Mouse (Mus musculus) limb, embryonic 15.5 days (tissue): Measurements from ENCODE around the gene Vps36. TPM values are rescaled to one million over a fixed set of nuclear protein-coding genes. Genes with fewer than 3 reads are reported as not detected.

Experiments used
- ATAC-seq: fragments of 200-750 bp; cut with Nextera tagmentation; 2 replicates; pipeline ENCODE4 v1.8.0; 2017; ENCODE audit warnings: low read depth, moderate TSS enrichment; ENCODE audit not compliant: insufficient number of reproducible peaks, low FRiP score, low TSS enrichment
- H3K27ac ChIP-seq: fragments of 300-500 bp; sonication (generic); 2 replicates; pipeline ENCODE4 v1.5.1; 2015; ENCODE audit warnings: moderate library complexity, mild to moderate bottlenecking, inconsistent platforms
- H3K27me3 ChIP-seq: fragments of 300-500 bp; sonication (generic); 2 replicates; pipeline ENCODE4 v1.6.1; 2015; ENCODE audit warnings: inconsistent platforms
- H3K36me3 ChIP-seq: fragments of 300-500 bp; sonication (generic); 2 replicates; pipeline ENCODE4 v1.6.1; 2015; ENCODE audit warnings: inconsistent platforms
- H3K4me1 ChIP-seq: fragments of 300-500 bp; sonication (generic); 2 replicates; pipeline ENCODE4 v1.6.1; 2015; ENCODE audit warnings: inconsistent platforms
- H3K4me2 ChIP-seq: fragments of 300-500 bp; sonication (generic); 2 replicates; pipeline ENCODE4 v1.6.1; 2015; ENCODE audit warnings: mild to moderate bottlenecking, inconsistent platforms
- H3K4me3 ChIP-seq: fragments of 300-500 bp; sonication (generic); 2 replicates; pipeline ENCODE4 v1.5.1; 2015; ENCODE audit warnings: mild to moderate bottlenecking, inconsistent platforms
- H3K9ac ChIP-seq: fragments of 300-500 bp; sonication (generic); 2 replicates; pipeline ENCODE4 v1.6.1; 2015; ENCODE audit warnings: inconsistent platforms
- H3K9me3 ChIP-seq: fragments of 300-500 bp; sonication (generic); 2 replicates; pipeline ENCODE4 v1.6.1; 2016; ENCODE audit warnings: inconsistent platforms
- WGBS: fragments of 180-500 bp; shearing (Covaris S2); methylation state at CpG from one replicate; pipeline ENCODE4 v1.1.7; 2015; 5-methylcytosine and 5-hydroxymethylcytosine counted together
- polyA plus RNA-seq: library from polyadenylated mRNA; unstranded; fragments of >200 nt; fragmentation: Nextera tagmentation; extraction: Ambion mirVana; gene quantifications from 2 replicates; pipeline ENCODE4 v1.2.1, GENCODE M21; 2015

Gene Vps36
- polyA plus RNA-seq, 1 experiment from 2014 or later, result 39.3 TPM

DNA sequence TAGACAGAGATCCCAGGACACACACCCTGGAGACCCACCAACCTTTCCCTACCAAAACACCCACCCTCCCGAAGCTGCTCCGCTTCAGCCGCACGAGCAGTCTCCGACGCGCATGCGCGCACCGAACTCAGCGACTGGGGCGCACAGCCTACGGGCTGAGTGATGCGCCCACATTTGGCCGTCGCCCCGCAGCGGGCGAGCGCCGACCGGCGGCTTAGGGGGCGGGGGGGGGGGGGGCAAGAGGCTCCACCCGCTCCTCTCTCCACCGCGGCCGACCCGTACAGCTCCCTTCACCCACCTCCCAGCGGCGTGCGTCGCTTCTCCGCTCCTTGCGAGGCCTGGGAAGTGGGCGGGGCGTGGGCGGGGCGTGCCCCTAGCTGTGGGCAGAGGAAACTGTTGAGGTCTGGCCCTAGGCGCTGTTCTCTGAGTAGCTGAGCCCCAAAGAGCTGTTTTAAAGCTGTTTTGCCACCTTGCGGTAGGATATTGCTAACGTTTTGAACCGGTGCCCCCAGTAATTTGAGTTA is 26.5 kb upstream of the Vps36 start, which contains the start of gene Nek3:
TSS of gene Nek3 (minus strand) at position 356 of the 524 bp plus-strand sequence.
- Histone ChIP-seq H3K27ac (peak within 1 kb of the TSS; percentile 74), H3K4me3 (peak within 1 kb of the TSS; percentile 57), H3K4me2 (peak within 1 kb of the TSS; percentile 47), H3K9me3 (no peaks in the 10 kb centered on the region), H3K4me1 (peaks cover 9% of the 10 kb centered on the region; the same call in 1 of the 2 replicates), H3K36me3 (peaks cover 18% of the 10 kb centered on the region), H3K27me3 (no peaks in the 10 kb centered on the region), H3K9ac (peak within 1 kb of the TSS; percentile 42; the same call in 1 of the 2 replicates)
- ATAC-seq, result peak; percentile 95
- WGBS, result 0% methylated on average over 36 of the region's 43 CpGs

DNA sequence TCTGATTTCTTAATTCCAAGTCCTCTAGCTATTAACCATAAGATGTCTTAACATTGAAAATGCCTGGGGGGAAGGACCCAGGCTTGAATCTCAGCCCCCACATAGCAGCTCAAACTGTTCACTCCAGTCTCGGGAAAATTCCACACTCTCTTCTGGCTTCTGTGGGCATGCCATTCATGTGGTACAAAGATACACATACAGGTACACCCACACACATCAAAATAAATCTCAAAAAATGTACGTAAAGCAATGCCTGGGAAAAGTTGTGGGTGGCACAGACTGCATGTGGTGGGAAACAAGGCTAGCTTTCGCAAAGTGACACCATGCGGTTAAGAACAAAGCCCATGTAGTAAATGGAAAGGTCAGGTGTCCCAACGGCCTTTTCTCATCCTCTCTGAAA is 23.4 kb upstream of the Vps36 start:
- Histone ChIP-seq H3K36me3 (peaks cover 22% of the 10 kb centered on the region), H3K4me2 (no peak overlapping the region), H3K27ac (no peak overlapping the region), H3K9me3 (no peaks in the 10 kb centered on the region), H3K4me1 (peaks cover 9% of the 10 kb centered on the region; the same call in 1 of the 2 replicates), H3K4me3 (no peak overlapping the region), H3K27me3 (no peaks in the 10 kb centered on the region), H3K9ac (no peak overlapping the region)
- WGBS, result 92% methylated on average over 5 of the region's 5 CpGs
- no peak for ATAC-seq

DNA sequence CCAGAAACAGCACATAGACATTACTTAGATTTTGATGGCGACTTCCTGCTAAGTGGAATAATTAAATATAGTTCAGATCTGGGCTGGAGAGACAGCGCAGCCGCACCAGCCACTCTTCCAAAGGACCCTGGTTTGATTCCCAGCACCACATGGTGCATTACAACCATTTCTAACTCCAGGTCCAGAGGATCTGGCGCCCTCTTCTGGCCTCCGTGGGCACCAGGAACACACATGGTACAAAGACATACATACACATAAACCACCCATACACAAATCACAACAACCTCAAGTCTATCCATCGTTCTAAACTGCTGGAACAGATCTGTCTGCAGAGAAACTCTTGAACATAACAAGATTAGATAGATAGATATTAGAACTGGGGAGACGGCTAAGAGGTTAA is 16.6 kb upstream of the Vps36 start:
- no peaks in the 10 kb centered on the region for H3K4me1 ChIP-seq
- no peak overlapping the region for H3K9ac ChIP-seq
- H3K27me3 ChIP-seq, result no peaks in the 10 kb centered on the region
- WGBS, result 98% methylated on average over 7 of the region's 7 CpGs
- H3K4me2 ChIP-seq, result no peak overlapping the region
- no peak overlapping the region for H3K27ac ChIP-seq
- no peak for ATAC-seq
- no peaks in the 10 kb centered on the region for H3K9me3 ChIP-seq
- peaks cover 39% of the 10 kb centered on the region for H3K36me3 ChIP-seq
- no peak overlapping the region for H3K4me3 ChIP-seq

DNA sequence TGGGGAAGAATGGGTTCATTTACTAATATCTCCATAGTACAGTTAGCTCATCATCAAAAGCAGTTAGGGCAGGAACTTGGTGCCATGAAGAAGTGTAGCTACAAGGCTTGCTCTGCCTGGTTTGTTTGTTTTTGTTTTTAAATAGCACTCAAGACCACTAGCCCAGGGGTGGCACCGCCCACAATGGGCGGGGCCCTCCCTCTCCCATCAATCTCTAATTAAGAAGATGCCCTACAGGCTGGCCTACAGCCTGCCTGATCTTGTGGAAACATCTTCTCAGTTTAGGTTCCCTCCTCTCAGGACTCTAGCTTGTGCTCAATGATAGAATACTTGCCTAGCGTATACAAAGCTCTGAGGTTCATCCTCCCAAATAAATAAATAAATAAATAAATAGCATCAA is 7.7 kb upstream of the Vps36 start:
- H3K36me3 ChIP-seq, result no peaks in the 10 kb centered on the region
- peak overlapping the region; percentile 87; the same call in 1 of the 2 replicates for H3K27ac ChIP-seq
- H3K4me1 ChIP-seq, result peaks cover 7% of the 10 kb centered on the region
- WGBS, result 2% methylated on average over 3 of the region's 3 CpGs
- no peak for ATAC-seq
- H3K27me3 ChIP-seq, result no peaks in the 10 kb centered on the region
- peak overlapping the region; percentile 85 for H3K4me3 ChIP-seq
- no peaks in the 10 kb centered on the region for H3K9me3 ChIP-seq
- 0 out of 2 replicates have a peak overlapping the region, but pooled peaks have one; percentile 73 for H3K9ac ChIP-seq
- peak overlapping the region; percentile 77 for H3K4me2 ChIP-seq

DNA sequence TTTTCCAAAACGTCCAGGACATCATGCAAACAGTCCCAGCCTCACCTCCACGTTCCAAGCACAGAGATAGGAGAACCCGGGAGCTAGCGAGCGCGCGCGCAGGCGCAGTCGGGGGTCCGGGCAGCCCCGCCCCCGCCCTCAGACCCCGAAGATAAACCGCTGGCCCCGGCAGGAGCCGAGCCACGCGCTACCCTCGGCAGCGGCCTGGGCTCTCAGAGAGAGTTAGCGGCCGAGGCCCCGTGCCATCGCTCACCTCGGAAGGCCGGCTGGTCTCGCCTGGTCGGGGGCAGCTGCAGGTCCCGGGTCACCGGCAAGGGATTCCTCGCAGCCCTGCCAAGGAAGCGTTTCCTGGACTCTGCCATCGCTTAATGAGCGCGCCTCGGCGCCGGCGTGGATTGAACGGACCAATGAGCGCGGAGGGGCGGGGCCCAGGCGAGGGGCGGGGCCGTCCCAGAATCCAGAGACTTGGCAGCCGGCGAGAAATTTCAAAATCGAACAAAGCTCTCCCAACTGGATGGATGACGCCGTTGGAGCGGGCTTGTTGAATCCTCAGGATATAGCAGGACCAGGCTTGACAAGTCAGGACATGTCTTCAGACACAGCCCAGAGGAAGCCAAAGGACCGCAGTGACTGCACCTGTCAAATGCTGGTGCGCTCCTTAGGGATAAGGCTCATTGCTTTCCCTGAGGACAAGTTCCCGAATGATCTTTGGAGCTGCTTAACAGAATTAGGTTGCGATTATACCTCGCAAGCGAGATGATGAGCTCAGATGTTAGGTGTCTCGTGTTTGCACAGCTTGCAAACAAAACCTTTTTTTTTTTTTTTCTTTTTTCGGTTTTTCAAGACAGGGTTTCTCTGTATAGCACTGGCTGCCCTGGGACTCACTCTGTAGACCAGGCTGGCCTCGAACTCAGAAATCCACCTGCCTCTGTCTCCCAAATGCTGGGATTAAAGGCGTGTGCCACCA is 6.9 kb upstream of the Vps36 start, which contains the start of gene Ckap2:
TSS of gene Ckap2 (minus strand) at position 389 of the 967 bp plus-strand sequence.
- peak; percentile 95 for ATAC-seq
- H3K9me3 ChIP-seq, result no peaks in the 10 kb centered on the region
- H3K36me3 ChIP-seq, result no peaks in the 10 kb centered on the region
- H3K27ac ChIP-seq, result peak within 1 kb of the TSS; percentile 87
- peak within 1 kb of the TSS; percentile 77 for H3K4me2 ChIP-seq
- 3% methylated on average over 63 of the region's 63 CpGs for WGBS
- peak within 1 kb of the TSS; percentile 85 for H3K4me3 ChIP-seq
- H3K27me3 ChIP-seq, result no peaks in the 10 kb centered on the region
- H3K9ac ChIP-seq, result peak within 1 kb of the TSS; percentile 73
- H3K4me1 ChIP-seq, result peaks cover 7% of the 10 kb centered on the region

DNA sequence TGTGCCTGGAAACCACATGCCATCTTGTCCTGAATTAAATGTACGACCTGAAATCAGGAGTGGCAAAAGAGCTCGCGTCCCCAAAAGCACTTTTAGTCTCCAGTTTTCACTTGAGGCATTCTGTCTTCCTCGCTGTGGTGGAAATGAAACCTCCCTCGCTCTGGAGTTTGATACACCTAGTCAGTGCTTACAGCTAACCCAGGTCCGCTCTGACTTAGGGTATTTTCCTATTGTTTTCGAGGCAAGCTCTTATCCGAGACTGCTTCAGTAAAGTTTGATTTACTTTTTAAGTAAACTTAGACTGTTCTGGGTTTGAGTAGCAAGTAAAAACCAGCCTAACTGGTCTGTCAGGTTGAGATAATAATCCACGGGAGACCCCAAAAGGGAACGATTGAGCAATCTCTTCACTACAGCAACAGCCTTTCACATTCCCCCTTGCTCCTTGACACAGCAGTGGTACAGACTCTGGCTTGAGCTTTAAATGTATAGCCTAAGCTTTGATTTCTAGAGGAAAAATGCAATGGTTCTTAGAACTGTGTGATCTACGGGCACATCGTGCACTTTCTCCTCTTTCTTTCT is 912 bp downstream of the Vps36 start:
- no peaks in the 10 kb centered on the region for H3K9me3 ChIP-seq
- peaks cover 9% of the 10 kb centered on the region for H3K4me1 ChIP-seq
- peak overlapping the region; percentile 99 for H3K27ac ChIP-seq
- no peaks in the 10 kb centered on the region for H3K36me3 ChIP-seq
- peak overlapping the region; percentile 45 for H3K4me2 ChIP-seq
- H3K4me3 ChIP-seq, result peak overlapping the region; percentile 86
- H3K9ac ChIP-seq, result peak overlapping the region; percentile 94
- H3K27me3 ChIP-seq, result no peaks in the 10 kb centered on the region
- 9% methylated on average over 12 of the region's 12 CpGs for WGBS
- ATAC-seq, result no peak

DNA sequence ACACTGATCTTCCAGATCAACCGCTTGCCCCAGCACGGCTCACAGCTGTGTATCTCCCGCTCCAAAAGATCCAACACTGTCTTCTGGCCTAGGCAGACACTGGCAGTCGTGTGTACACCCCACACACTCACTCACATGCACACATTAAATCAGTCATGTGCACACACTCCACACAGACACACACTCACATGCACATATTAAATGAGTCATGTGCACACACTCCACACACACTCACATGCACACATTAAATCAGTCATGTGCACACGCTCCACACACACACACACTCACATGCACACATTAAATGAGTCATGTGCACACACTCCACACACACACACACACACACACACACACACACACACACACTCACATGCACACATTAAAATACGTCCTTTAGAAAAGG is 5.3 kb downstream of the Vps36 start:
- no peak overlapping the region for H3K9ac ChIP-seq
- no peaks in the 10 kb centered on the region for H3K27me3 ChIP-seq
- H3K9me3 ChIP-seq, result no peaks in the 10 kb centered on the region
- no peak overlapping the region for H3K4me2 ChIP-seq
- H3K4me3 ChIP-seq, result no peak overlapping the region
- WGBS, result 89% methylated on average over 6 of the region's 6 CpGs
- H3K36me3 ChIP-seq, result peaks cover 26% of the 10 kb centered on the region
- no peak overlapping the region for H3K27ac ChIP-seq
- peaks cover 9% of the 10 kb centered on the region for H3K4me1 ChIP-seq
- no peak for ATAC-seq

DNA sequence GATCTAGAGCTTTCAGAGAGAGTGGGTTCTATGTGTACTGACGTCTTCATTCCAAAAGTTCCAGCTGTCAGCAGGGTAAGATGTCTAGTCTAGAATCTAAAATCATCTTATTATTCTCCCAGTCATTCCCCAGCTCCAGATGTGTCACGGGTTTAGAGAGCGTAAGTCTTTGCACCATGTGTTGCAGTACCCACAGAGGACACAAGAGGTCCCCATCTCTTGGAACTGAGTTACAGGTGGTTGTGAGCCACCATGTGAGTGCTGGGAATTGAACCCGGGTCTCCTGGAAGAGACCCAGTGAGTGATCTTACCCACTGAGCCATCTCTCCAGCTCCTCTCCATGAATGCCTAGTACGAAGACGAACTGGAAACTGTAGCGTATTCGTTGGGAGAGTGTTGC is 6.9 kb downstream of the Vps36 start:
- Histone ChIP-seq H3K4me1 (peaks cover 4% of the 10 kb centered on the region), H3K27me3 (no peaks in the 10 kb centered on the region), H3K9ac (no peak overlapping the region), H3K4me3 (no peak overlapping the region), H3K9me3 (no peaks in the 10 kb centered on the region), H3K36me3 (peaks cover 31% of the 10 kb centered on the region), H3K4me2 (no peak overlapping the region), H3K27ac (no peak overlapping the region)
- no peak for ATAC-seq
- 94% methylated on average over 8 of the region's 8 CpGs for WGBS

DNA sequence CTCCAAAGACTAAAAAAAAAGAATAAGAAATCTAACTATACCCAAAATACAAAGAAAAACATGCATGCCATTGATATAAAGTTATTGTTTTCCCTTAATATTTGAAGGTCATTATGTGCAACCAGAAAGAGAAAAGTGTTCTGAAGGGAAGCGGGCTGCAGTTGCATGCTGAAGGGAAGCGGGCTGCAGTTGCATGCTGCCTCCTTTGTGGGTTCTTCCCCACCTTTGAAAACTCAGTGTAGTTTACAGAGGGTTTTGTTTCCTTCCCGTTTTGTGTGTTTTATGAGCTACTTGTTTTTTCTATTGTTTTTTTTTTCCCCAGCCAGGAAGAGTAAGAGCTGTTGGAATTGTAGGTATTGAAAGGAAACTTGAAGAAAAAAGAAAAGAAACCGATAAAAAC is 14.9 kb downstream of the Vps36 start:
- H3K36me3 ChIP-seq, result peaks cover 52% of the 10 kb centered on the region
- no peak overlapping the region for H3K4me3 ChIP-seq
- H3K4me2 ChIP-seq, result no peak overlapping the region
- no peak overlapping the region for H3K9ac ChIP-seq
- WGBS, result 80% methylated on average over 4 of the region's 4 CpGs
- no peak for ATAC-seq
- no peaks in the 10 kb centered on the region for H3K4me1 ChIP-seq
- no peaks in the 10 kb centered on the region for H3K27me3 ChIP-seq
- H3K27ac ChIP-seq, result no peak overlapping the region
- H3K9me3 ChIP-seq, result no peaks in the 10 kb centered on the region

DNA sequence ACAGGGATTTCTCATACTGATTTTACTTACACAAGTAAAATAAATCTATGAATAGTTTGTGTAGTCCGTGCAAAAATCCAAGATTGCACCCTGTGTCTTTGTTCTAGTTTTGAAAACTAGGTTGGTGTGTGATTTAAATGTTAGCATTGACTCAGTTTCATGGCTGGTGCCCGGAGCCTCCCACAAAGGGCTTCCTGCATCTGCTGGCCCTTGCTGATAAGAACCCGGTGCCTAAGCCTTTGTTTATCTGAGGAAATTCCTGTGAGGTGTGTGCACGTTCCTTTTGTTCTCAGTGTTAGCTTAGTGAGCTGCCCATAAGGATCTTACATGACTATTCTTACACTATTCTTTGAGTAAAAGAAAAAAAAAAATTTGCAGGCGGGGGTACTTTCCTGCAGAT is 16.4 kb downstream of the Vps36 start:
- 61% methylated on average over 5 of the region's 5 CpGs for WGBS
- no peak for ATAC-seq
- Histone ChIP-seq H3K36me3 (peaks cover 55% of the 10 kb centered on the region), H3K4me3 (no peak overlapping the region), H3K9ac (no peak overlapping the region), H3K27me3 (no peaks in the 10 kb centered on the region), H3K9me3 (no peaks in the 10 kb centered on the region), H3K4me2 (no peak overlapping the region), H3K4me1 (no peaks in the 10 kb centered on the region), H3K27ac (no peak overlapping the region)

DNA sequence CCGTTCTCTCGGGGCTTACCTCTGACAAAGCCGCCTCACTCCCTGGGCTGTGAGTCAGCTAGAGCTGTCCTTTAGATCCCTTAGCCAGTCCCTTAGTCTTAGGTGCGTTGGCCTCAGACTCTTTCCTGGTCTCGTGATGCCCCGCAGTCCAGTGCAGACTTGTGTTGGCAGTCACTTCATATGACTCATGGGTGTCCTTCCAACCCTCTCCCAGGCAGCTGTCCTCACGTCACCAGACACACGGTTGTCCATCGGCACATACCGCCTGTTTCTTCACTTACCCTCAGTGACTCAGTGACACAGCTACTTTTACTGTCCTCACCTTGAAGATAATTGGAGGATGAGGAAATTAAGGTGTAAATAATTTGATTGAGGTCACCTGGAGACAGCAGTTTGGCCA is 22.2 kb downstream of the Vps36 start:
- no peak for ATAC-seq
- H3K9me3 ChIP-seq, result no peaks in the 10 kb centered on the region
- H3K4me3 ChIP-seq, result no peak overlapping the region
- 96% methylated on average over 10 of the region's 10 CpGs for WGBS
- no peak overlapping the region for H3K9ac ChIP-seq
- H3K27ac ChIP-seq, result no peak overlapping the region
- no peak overlapping the region for H3K4me2 ChIP-seq
- no peaks in the 10 kb centered on the region for H3K4me1 ChIP-seq
- H3K36me3 ChIP-seq, result peaks cover 71% of the 10 kb centered on the region
- no peaks in the 10 kb centered on the region for H3K27me3 ChIP-seq

DNA sequence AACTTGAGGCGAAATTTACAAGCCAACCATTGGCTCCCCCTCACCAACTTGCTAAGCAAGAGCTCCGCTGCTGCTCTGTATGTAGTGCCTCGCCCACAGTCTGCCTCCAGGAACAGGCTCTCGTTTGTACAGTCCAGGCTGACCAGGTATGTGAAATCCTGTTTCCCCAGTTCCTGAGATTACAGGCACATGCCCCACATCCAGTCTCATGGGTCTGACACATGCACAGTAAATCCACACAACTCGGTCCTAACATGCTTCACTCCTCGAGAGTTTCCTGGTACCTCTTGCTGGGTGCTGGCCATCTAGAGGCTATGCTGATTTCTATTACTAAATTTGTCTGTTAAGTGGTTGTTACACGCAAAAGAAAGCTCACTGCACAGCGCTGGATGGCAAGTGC is 33.8 kb downstream of the Vps36 start:
- Histone ChIP-seq H3K4me3 (0 out of 2 replicates have a peak overlapping the region, but pooled peaks have one; percentile 52), H3K4me2 (no peak overlapping the region), H3K36me3 (peaks cover 17% of the 10 kb centered on the region), H3K4me1 (0 out of 2 replicates have a peak, but pooled peaks cover 8% of the 10 kb centered on the region), H3K27me3 (no peaks in the 10 kb centered on the region), H3K9ac (no peak overlapping the region), H3K9me3 (no peaks in the 10 kb centered on the region), H3K27ac (no peak overlapping the region)
- WGBS, result 49% methylated on average over 8 of the region's 8 CpGs
- no peak for ATAC-seq
